Mouse (Mus musculus) urinary bladder, postnatal 36 days (tissue): Measurements from ENCODE around the gene Stxbp3.

Experiments
- DNase-seq, 2 experiments: peaks; one replicate each; pipeline ENCODE4 v3.0.0; 2022; ENCODE audit warnings: low spot score in 2 of 2, mixed read lengths in 1 of 2

Stxbp3 gene

DNA sequence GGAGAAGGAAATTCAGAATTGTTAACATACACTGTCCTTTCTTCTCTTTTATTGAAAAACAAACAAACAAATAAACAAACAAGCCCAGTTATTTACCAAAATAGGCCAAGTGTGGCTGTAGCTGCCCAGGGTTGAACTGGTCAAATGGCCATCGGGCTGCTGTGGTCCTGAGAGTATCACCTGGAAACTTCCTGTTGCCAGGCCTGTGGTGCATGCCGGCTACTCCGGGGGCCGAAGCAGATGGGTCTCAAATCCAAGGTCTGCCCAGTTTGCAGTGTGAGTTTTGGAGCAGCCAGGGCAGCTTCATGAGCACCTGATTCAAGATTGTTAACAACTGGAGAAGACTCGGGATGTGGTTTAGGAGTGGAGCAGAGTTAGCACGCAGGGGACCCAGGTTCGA, 74.8 kb downstream of the Stxbp3 start:
- no peak for DNase-seq

DNA sequence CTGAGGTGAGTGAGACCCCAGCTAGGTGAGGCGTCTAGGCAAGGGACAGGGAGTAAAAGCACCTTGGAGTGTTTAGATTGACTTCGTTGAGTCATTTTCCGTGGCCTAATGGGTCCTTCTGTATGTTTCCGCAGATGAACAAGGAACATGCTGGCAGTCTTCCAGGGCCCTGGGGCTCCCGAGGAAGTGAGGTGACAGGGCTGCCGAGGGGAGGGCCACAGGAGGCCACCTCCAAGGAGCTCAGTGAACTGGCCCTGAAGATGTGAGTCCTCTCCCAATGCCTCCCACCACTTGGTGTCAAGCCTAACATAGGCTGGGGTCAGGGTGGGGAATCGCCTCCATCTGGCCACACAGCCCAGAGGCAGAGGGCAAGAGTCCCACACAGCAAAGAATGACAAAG, 75.3 kb downstream of the Stxbp3 start:
- no peak for DNase-seq

DNA sequence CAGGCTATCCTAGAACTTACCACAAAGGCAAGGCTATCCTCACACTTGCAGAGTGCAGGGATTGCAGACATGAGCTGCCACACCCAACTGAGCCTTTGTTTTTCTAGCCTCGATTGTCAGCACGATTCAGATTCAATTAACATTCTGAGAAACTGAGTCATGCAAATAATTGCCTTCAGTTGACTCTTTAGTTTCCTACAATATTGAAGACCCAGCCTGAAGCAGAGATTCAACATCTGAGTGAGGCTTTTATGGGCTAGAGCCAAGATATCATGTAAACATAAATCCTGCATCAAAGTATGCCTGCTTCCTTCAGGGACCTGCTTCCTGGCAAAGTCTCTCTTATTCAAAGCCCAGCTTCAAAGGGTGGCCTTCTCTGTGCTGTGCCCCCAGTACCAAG, 76.6 kb downstream of the Stxbp3 start:
- no peak for DNase-seq

DNA sequence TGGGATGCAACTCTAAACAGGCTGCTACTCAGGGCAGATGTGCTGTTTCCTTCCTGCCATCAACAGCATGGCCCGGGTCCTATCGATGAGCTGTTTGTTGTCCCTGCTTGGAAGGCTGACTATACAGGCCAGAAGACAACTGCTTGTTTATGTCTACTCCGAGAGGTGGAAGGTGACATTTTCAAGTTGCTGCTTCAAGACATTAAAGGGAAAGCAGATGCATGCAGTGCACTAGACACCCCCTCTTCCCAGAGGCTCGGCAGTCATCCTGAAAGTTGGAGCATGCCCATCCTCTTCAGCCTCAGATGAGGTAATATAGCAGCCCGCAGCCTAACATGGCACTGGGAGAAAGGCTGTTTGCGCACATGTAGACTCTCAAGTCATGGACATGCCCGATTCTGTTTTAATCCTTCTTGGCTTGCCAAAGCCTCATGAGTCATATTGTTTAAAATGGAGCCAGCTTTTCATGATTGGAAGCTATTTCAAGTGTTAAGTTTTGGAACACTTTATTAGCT, 77.7 kb downstream of the Stxbp3 start:
- DNase-seq = peak in 1 of 2 experiments; percentile 35

DNA sequence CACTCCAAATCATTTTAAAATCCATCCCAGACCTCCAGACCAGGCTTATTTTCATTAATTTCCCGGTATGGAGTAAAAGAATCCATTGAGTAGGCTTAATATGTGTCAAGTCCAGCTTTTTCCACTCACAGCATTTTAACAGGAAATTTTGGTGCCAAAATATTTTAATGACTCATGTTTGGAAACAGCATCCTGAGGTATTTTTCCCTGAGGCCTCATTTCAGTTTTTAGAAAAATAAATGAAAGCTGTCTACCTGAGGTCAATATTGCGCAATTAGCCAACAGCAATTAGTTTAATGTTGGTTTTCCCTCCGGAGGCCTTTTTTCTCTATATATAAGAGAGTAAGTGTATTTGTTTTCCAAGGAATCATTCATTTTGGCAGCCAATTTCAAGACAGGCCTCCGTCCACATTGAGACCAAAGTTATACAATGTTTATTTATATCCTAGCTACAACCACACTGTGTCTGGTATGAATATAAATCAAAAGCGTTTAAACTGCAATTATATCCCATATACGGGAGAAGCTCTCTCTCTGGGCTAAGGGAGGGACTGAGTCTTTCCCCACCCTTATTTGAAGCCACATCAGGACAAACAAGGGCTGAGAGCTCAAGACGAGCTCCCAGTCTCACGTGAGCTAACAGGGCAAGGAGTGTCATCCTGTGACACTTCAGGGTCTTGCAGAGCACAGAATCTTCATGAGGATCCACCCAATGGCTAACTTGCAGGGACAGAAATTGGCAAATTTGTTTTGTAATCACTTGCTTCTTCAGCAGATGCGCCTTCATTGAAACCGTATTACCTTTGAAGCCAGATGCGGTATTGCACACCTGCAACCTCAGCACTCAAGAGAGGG, 80.5 kb downstream of the Stxbp3 start:
- no peak for DNase-seq

DNA sequence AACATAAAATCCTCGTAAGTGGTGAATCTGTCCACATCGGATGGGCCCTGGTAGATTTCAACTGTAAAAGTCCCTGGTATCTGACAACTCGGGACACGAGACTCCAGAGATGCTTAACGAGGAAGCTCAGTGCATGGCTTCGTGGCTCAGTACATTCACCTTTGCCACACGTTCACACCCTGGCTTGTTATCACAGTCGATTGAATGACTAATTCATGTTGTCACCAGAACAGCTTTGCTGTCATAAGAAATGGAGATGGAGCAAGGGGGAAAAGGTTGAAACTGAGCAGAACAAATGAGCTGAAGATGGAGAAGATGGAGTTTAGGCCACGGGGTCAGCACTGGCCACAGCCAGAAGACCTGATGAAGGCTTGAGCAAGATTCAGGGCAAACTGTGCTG, 82.8 kb downstream of the Stxbp3 start:
- no peak for DNase-seq

DNA sequence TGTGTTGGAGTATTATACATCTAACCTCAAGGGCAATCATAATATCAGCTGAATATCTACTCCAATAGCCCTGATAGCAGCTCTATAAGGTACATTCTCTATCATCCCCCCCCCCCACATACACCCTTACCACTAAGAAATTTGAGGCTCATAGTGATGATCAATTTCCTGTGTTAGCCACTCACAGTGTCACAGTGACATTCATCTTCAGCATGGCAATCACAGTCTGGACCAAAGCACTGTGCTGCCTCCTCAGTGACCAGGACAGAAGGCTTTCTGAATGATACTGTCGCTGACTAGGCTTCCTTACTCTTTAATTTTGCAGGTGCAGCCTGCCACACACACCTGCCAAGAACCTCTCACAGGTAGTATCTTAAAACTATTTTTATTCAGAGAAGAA, 84.2 kb downstream of the Stxbp3 start:
- no peak for DNase-seq

DNA sequence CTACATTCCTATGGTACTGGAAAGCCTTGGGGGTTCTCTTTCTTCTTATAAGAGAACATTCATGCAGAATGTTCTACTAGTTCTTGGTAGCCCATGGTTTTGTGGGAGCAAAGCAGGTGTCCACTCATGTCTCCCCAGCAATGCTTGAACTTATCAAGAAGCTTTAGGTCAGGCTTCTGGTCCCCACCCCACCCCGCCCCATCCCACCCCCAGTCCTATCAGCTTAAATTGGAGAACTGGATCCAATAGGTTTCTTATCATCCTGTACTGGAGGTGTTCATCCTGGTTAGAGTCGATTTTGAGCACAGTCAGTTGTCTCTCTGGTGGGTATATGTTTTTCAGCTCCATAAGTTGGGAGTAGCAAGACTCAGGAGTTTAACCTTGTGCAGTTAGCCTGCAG, 84.8 kb downstream of the Stxbp3 start:
- DNase-seq = no peak

DNA sequence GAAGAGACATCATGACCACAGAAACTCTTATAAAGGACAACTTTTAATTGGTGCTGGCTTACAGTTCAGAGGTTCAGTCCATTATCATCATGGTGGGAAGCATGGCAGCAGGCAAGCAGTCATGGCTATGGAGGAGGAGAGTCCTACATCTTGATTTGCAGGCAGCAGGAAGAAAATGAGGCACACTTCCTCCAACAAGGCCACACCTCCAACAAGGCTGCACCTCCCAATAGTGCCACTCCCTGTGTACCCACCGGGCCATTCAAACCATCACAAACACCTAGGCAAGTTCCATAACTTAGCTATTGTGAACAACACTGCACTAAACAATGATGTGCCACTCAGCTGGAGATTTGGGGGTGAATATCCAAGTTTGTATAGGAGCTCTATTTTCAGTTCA, 85.8 kb downstream of the Stxbp3 start:
- no peak for DNase-seq

DNA sequence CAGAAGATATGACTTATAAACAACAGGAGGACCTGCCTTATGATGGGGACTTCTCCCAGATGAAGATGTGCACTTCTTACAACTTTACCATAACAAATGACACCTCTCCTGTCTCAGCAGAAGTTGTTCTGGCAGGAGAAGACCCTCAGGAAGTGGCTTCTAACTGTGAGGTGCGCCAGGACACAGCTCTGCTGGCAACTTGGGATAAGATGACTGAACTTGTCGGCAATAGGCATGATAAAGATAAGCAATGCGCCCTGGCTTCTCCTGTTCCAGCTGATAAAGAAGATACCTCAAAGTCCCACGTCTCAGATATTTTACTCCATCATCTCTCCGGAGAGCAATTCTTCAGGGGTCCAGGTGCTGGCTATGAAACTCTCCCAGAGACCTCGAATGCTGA, 88.6 kb downstream of the Stxbp3 start:
- no peak for DNase-seq

DNA sequence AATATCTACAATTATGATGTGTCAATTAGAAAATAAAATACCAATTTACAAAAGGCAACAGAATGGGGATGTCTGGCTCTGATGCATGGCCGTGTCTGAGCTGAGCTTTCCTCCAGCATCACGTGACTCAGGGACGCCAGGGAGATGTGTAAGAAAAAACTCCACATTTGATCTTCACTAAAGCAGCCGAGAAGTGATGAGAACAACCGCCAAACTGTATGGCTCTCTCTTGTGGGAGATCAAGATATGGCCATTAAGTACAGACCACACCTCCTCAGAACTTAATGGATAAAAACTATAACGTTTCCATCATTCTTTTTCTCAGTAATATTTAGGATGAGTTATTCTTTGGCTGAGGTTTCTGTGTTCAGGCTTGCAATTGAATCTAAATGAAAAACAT, 89.3 kb downstream of the Stxbp3 start:
- DNase-seq = no peak

DNA sequence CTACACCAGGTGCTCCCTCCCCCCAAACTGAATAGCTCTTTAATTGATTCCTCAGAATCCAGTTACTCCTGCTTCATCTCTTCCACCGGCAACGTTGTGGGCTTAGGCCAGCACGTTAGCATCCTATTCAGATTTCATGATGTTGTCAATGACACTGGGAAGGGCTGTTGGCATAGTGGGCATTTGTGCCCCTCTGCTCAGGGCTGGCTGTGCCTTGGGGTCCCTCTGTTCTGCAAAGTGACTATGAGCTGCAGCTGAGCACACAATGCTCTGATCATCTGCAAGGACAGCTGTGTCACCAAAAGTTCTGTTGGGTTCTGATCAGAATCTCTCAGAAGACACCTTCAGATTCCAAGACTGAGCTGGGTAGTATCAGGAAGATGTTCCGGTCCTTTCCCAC, 96.3 kb downstream of the Stxbp3 start:
- DNase-seq = no peak
